Mouse (Mus musculus) liver, adult (tissue): ENCODE results near the gene Mbtd1.

Experiments used
- GATA4 ChIP-seq: IDR thresholded peaks from 2 replicates; pipeline ENCODE4 v1.6.1; 2014; ENCODE audit warnings: mild to moderate bottlenecking, low read length; ENCODE audit not compliant: insufficient replicate concordance

The Mbtd1 gene

GRCm38 (mm10) chr11:93968005-93968847, 82.6 kb downstream of the Mbtd1 start, which contains the start of the genes Gm20390 and Nme1:
Gene Gm20390, minus strand, starts transcription at chr11:93968293.
Gene Nme1, minus strand, starts transcription at chr11:93968521.
- peak; percentile 60; the same call in 1 of the 2 replicates for TF ChIP-seq GATA4

GRCm38 (mm10) chr11:93968848-93969128, 83.1 kb downstream of the Mbtd1 start:
- no peak for TF ChIP-seq GATA4

GRCm38 (mm10) chr11:93969171-93969570, 83.5 kb downstream of the Mbtd1 start:
- no peak for TF ChIP-seq GATA4

- TF ChIP-seq GATA4, result no peak
Observed at GRCm38 (mm10) chr11:93969799-93970198, 84.1 kb downstream of the Mbtd1 start.

- no peak for TF ChIP-seq GATA4
Observed at GRCm38 (mm10) chr11:93972951-93973350, 87.3 kb downstream of the Mbtd1 start.

GRCm38 (mm10) chr11:93979502-93980049, 93.9 kb downstream of the Mbtd1 start:
- no peak for TF ChIP-seq GATA4

- no peak for TF ChIP-seq GATA4
Observed at GRCm38 (mm10) chr11:93984619-93985018, 99.0 kb downstream of the Mbtd1 start.

- TF ChIP-seq GATA4, result no peak
Observed at GRCm38 (mm10) chr11:93985265-93985664, 99.6 kb downstream of the Mbtd1 start.

- TF ChIP-seq GATA4, result no peak
Observed at GRCm38 (mm10) chr11:93986298-93986697, 100.6 kb downstream of the Mbtd1 start.

GRCm38 (mm10) chr11:93987026-93987425, 101.4 kb downstream of the Mbtd1 start:
- TF ChIP-seq GATA4, result no peak

- peak; percentile 95 for TF ChIP-seq GATA4
Observed at GRCm38 (mm10) chr11:93987625-93988327, 102.1 kb downstream of the Mbtd1 start.

GRCm38 (mm10) chr11:93988328-93989062, 102.8 kb downstream of the Mbtd1 start:
- peak; percentile 55; the same call in 1 of the 2 replicates for TF ChIP-seq GATA4

- TF ChIP-seq GATA4, result no peak
Observed at GRCm38 (mm10) chr11:93994531-93994930, 108.9 kb downstream of the Mbtd1 start.

GRCm38 (mm10) chr11:93995111-93995719, 109.6 kb downstream of the Mbtd1 start:
- peak; percentile 84 for TF ChIP-seq GATA4
